Mouse (Mus musculus): Measurements from ENCODE around the gene Angel1. TPM values are rescaled to one million over a fixed set of nuclear protein-coding genes. Genes with fewer than 3 reads are reported as not detected.

Angel1 gene
- polyA plus RNA-seq, 1 experiment from 2014 or later, result 12.5 TPM

DNA sequence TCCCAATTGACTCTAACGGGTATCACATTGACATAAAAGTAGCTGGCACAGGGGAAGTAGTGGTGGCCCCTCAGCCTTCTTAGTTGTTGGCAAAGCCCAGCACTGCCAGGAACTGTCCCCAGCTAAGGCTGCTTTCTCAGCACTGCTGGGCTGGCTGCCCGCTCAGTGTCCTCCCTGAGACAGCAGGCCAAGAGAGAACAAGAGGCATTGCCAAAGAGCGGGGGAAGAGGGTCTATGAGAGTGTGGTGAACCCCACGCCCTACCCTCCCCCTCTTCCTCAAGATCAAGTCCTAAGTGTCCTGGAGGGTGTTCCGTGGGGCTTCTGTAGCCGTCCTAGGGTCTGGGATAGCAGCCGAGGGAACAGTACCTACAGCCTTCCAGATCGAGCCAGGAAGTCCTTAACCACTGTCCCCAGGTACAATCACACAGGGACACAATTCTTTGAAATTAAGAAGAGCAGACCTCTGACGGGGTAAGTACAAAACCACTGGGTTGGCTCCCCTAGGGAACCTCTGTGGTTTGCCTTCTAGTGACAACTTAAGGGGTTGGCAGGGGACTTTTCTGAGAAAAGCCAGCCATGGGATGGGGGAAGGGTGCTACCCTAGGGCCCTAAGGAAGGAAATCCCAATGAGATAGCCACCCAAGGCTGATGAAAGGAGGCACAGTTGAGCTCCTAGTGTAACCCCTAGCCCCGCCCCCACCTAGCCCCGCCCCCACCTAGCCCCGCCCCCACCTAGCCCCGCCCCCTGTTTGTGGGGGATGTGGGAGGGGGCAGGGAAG lies 39.5 kb downstream of the Angel1 start:
- ATAC-seq (ENCODE audit: low FRiP score), result no peak
- H3K36me3 ChIP-seq (ENCODE audit: control insufficient read depth, insufficient read depth, low read length), result peaks cover 12% of the 10 kb centered on the region

DNA sequence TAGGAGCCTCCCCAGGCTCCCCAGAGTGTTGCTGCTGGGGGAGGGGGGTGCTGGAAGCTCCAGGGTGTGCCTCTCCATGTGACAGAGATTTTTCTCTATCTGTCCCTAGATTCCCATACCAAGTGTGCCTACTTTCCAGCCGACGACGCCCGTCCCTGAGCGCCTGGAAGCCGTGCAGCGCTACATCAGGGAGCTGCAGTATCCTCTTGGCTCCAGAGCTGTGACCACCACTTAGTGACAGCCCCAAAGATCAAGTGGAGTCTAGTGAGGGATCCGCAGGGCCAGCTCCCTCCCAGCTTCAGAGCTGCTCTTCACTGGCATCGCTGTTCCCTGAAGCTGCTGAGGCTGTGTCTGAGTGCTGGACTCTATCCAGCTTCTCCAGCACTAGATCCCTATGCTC lies 41.0 kb downstream of the Angel1 start:
- no peak overlapping the region for H3K27ac ChIP-seq (ENCODE audit: low read depth, low read length)
- H3K9ac ChIP-seq (ENCODE audit: low read length), result no peak overlapping the region
- H3K4me3 ChIP-seq (ENCODE audit: low read depth, low read length), result no peak overlapping the region
- 74% methylated on average over 9 of the region's 9 CpGs for WGBS
- H3K9me3 ChIP-seq (ENCODE audit: control insufficient read depth, low read length), result no peaks in the 10 kb centered on the region
- DNase-seq (ENCODE audit: low spot score, missing footprints), result no peak
- H3K27me3 ChIP-seq (ENCODE audit: control insufficient read depth, insufficient read depth, low read length), result no peaks in the 10 kb centered on the region
- H3K4me1 ChIP-seq (ENCODE audit: control insufficient read depth, insufficient read depth, low read length), result peaks cover 11% of the 10 kb centered on the region
- ATAC-seq (ENCODE audit: low FRiP score), result no peak
- no peak overlapping the region for H3K4me2 ChIP-seq
- H3K36me3 ChIP-seq (ENCODE audit: control insufficient read depth, insufficient read depth, low read length), result peaks cover 11% of the 10 kb centered on the region

More for the DNA sequence above, 39.5 kb downstream of the Angel1 start:
- 59% methylated on average over 13 of the region's 13 CpGs for WGBS
- Histone ChIP-seq H3K4me2 (no peak overlapping the region), H3K4me3 (ENCODE audit: low read depth, low read length) (no peak overlapping the region), H3K9ac (ENCODE audit: low read length) (no peak overlapping the region), H3K9me3 (ENCODE audit: control insufficient read depth, low read length) (no peaks in the 10 kb centered on the region), H3K27me3 (ENCODE audit: control insufficient read depth, insufficient read depth, low read length) (no peaks in the 10 kb centered on the region), H3K27ac (ENCODE audit: low read depth, low read length) (no peak overlapping the region), H3K4me1 (ENCODE audit: control insufficient read depth, insufficient read depth, low read length) (peaks cover 2% of the 10 kb centered on the region; the same call in 1 of the 2 replicates)
- DNase-seq (ENCODE audit: low spot score, missing footprints), result no peak

DNA sequence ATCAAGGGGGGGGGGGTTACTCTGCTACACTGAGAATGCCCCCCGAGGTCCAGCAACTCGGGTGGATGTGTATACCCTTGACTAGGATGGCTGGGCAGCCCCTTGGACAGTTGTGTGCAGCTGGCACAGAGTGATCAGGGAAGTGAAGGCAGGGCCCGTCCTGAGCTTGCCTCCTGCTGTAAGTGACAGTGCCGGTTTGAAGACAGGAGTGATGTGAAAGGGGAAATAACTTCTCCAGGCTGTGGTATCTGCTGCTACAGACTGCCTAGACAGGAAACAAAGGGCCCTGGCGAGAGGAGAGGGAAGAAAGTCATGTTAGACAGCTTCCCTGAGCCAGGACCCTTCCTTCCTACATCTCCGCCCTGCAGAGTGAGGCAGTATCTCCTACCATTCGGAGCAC lies 42.6 kb downstream of the Angel1 start:
- 79% methylated on average over 7 of the region's 7 CpGs for WGBS
- peaks cover 15% of the 10 kb centered on the region for H3K4me1 ChIP-seq (ENCODE audit: control insufficient read depth, insufficient read depth, low read length)
- ATAC-seq (ENCODE audit: low FRiP score) (no peak), DNase-seq (ENCODE audit: low spot score, missing footprints) (peak; percentile 70)
- no peak overlapping the region for H3K27ac ChIP-seq (ENCODE audit: low read depth, low read length)
- no peaks in the 10 kb centered on the region for H3K9me3 ChIP-seq (ENCODE audit: control insufficient read depth, low read length)
- H3K36me3 ChIP-seq (ENCODE audit: control insufficient read depth, insufficient read depth, low read length), result peaks cover 11% of the 10 kb centered on the region
- no peak overlapping the region for H3K9ac ChIP-seq (ENCODE audit: low read length)
- no peaks in the 10 kb centered on the region for H3K27me3 ChIP-seq (ENCODE audit: control insufficient read depth, insufficient read depth, low read length)
- H3K4me3 ChIP-seq (ENCODE audit: low read depth, low read length), result no peak overlapping the region
- H3K4me2 ChIP-seq, result no peak overlapping the region

DNA sequence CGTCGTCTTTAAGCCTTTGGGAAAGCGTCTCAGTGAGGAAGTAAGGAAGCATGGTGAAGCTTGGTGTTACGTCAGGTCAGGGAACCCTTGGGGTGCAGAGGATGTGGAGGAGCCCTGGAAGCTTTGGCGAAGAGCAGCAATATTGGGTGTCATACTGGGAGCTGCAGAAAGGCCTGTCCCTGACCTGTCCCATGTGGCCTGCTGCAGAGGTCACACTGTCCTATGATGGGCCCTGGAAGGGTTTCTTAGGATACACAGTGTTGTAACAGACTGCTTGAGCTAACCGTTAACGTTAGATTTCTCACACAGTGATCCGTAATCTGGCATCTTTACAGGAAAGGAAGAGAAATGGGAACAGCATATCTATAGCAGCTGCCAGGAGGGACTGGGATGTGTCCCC lies 44.1 kb downstream of the Angel1 start:
- Histone ChIP-seq H3K9ac (ENCODE audit: low read length) (no peak overlapping the region), H3K27me3 (ENCODE audit: control insufficient read depth, insufficient read depth, low read length) (no peaks in the 10 kb centered on the region), H3K4me1 (ENCODE audit: control insufficient read depth, insufficient read depth, low read length) (peaks cover 18% of the 10 kb centered on the region), H3K4me3 (ENCODE audit: low read depth, low read length) (no peak overlapping the region), H3K9me3 (ENCODE audit: control insufficient read depth, low read length) (no peaks in the 10 kb centered on the region), H3K4me2 (no peak overlapping the region), H3K36me3 (ENCODE audit: control insufficient read depth, insufficient read depth, low read length) (peaks cover 5% of the 10 kb centered on the region), H3K27ac (ENCODE audit: low read depth, low read length) (no peak overlapping the region)
- no peak for ATAC-seq (ENCODE audit: low FRiP score)
- whole genome bisulfite sequencing, result 81% methylated on average over 8 of the region's 8 CpGs
- DNase-seq (ENCODE audit: low spot score, missing footprints), result peak; percentile 75

DNA sequence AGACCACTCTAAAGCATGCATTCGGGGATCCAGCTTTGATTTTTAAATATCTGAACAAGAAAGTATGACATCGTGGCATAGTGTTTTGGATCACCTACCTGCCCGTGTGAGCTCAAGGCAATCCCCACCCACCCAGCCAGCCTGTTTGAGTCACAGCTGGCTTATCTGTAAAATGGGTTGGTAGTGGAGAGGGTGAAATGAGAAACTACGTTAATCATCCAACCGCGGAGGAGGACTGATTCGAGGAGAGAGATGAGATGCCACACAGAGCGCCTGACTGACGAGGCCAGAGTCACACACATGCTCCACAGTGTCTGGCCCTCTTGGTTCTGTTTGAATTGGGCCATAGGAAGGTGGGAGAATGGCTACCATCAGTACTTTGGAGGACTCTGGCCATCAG lies 44.6 kb downstream of the Angel1 start:
- ATAC-seq (ENCODE audit: low FRiP score) (no peak), DNase-seq (ENCODE audit: low spot score, missing footprints) (peak; percentile 80)
- peak overlapping the region; percentile 17; the same call in 1 of the 2 replicates for H3K4me2 ChIP-seq
- H3K9ac ChIP-seq (ENCODE audit: low read length), result no peak overlapping the region
- WGBS, result 86% methylated on average over 9 of the region's 9 CpGs
- no peaks in the 10 kb centered on the region for H3K27me3 ChIP-seq (ENCODE audit: control insufficient read depth, insufficient read depth, low read length)
- H3K36me3 ChIP-seq (ENCODE audit: control insufficient read depth, insufficient read depth, low read length), result peaks cover 3% of the 10 kb centered on the region
- peaks cover 18% of the 10 kb centered on the region for H3K4me1 ChIP-seq (ENCODE audit: control insufficient read depth, insufficient read depth, low read length)
- H3K27ac ChIP-seq (ENCODE audit: low read depth, low read length), result no peak overlapping the region
- no peak overlapping the region for H3K4me3 ChIP-seq (ENCODE audit: low read depth, low read length)
- H3K9me3 ChIP-seq (ENCODE audit: control insufficient read depth, low read length), result no peaks in the 10 kb centered on the region

DNA sequence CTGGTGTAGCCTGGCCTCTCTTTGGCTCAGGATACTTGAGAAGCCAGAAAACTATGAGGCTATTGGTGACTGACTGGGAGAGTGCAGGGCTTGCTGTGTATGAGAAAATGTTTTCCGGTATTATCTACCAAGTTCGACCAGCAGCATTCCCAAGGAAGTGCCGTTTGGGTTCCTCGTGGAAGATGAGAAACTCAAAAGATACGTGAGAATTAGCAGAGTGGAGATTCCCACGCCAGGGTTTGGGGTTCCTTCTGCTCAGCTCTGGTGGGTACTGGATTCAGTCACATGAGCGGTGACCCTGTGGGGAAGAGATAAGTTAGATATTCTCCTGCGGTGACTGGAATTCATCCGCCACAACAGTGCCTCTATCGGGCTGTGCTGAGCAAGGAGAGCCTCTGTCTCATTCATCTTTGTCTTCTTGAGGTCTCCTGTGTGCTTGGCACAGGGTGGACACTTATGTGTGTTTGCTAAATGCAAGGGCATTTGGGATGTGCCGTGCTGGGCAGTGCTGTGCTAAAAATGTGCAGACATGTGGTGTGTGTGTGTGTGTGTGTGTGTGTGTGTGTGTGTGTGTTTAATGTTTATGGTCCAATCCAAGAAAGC lies 45.6 kb downstream of the Angel1 start:
- H3K27me3 ChIP-seq (ENCODE audit: control insufficient read depth, insufficient read depth, low read length), result no peaks in the 10 kb centered on the region
- peak overlapping the region; percentile 55 for H3K4me3 ChIP-seq (ENCODE audit: low read depth, low read length)
- peaks cover 18% of the 10 kb centered on the region for H3K4me1 ChIP-seq (ENCODE audit: control insufficient read depth, insufficient read depth, low read length)
- peak overlapping the region; percentile 75 for H3K4me2 ChIP-seq
- H3K9ac ChIP-seq (ENCODE audit: low read length), result peak overlapping the region; percentile 92
- H3K36me3 ChIP-seq (ENCODE audit: control insufficient read depth, insufficient read depth, low read length), result no peaks in the 10 kb centered on the region
- no peak for ATAC-seq (ENCODE audit: low FRiP score)
- 64% methylated on average over 11 of the region's 11 CpGs for WGBS
- no peaks in the 10 kb centered on the region for H3K9me3 ChIP-seq (ENCODE audit: control insufficient read depth, low read length)
- no peak overlapping the region; the same call in 1 of the 2 replicates for H3K27ac ChIP-seq (ENCODE audit: low read depth, low read length)
- peak; percentile 91 for DNase-seq (ENCODE audit: low spot score, missing footprints)

DNA sequence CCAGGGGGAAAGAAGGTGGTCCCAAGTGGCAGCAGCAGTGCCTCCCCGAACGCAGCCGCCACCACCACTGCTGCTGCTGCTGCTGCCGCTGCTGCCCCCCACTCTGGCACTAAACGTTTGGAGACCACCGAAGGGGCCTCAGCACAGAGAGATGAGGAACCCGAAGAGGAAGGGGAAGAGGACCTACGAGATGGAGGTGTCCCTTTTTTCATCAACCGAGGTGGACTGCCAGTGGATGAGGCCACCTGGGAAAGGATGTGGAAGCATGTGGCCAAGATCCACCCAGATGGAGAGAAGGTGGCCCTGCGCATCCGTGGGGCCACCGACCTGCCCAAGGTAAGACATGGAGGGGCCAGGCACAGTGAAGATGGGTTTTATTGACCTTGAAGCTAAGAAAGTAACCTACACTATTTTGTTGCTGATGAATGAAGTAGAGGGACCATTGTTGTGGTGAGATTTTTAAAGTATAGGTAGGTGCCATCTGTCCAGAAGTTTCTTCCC lies 46.2 kb downstream of the Angel1 start:
- 43% methylated on average over 12 of the region's 12 CpGs for WGBS
- no peaks in the 10 kb centered on the region for H3K9me3 ChIP-seq (ENCODE audit: control insufficient read depth, low read length)

DNA sequence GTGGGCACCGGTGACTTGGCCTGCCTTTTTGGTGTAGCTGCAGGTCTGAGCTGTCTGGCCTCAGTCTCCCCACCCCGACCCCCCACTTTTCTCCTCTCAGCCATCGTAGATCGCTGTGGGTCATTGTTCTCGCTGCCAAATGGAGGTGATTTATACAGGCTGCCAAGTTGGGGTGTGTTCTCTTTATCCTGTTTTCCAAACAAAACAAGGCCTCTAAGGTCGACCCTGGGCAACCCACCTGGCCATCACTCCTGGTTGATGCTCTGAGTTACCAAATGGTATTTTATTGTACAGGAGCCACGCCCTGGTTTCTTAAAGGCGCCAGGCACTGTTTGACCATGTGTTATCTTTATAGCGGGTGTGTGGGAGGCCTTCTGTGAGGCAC lies 46.7 kb downstream of the Angel1 start:
- Histone ChIP-seq H3K9ac (ENCODE audit: low read length) (peak overlapping the region; percentile 92), H3K27me3 (ENCODE audit: control insufficient read depth, insufficient read depth, low read length) (no peaks in the 10 kb centered on the region), H3K4me3 (ENCODE audit: low read depth, low read length) (peak overlapping the region; percentile 55), H3K4me2 (peak overlapping the region; percentile 75), H3K36me3 (ENCODE audit: control insufficient read depth, insufficient read depth, low read length) (no peaks in the 10 kb centered on the region), H3K27ac (ENCODE audit: low read depth, low read length) (peak overlapping the region; percentile 91), H3K4me1 (ENCODE audit: control insufficient read depth, insufficient read depth, low read length) (peaks cover 18% of the 10 kb centered on the region), H3K9me3 (ENCODE audit: control insufficient read depth, low read length) (no peaks in the 10 kb centered on the region)
- 11% methylated on average over 9 of the region's 9 CpGs for WGBS
- peak; percentile 25; the same call in 1 of the 2 replicates for ATAC-seq (ENCODE audit: low FRiP score)
- peak; percentile 92 for DNase-seq (ENCODE audit: low spot score, missing footprints)

More for the DNA sequence above, 46.2 kb downstream of the Angel1 start:
- peak overlapping the region; percentile 75 for H3K4me2 ChIP-seq
- peak overlapping the region; percentile 92 for H3K9ac ChIP-seq (ENCODE audit: low read length)
- DNase-seq (ENCODE audit: low spot score, missing footprints) (peak; percentile 83), ATAC-seq (ENCODE audit: low FRiP score) (no peak)
- no peaks in the 10 kb centered on the region for H3K36me3 ChIP-seq (ENCODE audit: control insufficient read depth, insufficient read depth, low read length)
- no peak overlapping the region; the same call in 1 of the 2 replicates for H3K27ac ChIP-seq (ENCODE audit: low read depth, low read length)
- peak overlapping the region; percentile 55 for H3K4me3 ChIP-seq (ENCODE audit: low read depth, low read length)
- no peaks in the 10 kb centered on the region for H3K27me3 ChIP-seq (ENCODE audit: control insufficient read depth, insufficient read depth, low read length)
- peaks cover 18% of the 10 kb centered on the region for H3K4me1 ChIP-seq (ENCODE audit: control insufficient read depth, insufficient read depth, low read length)

Data from midbrain, embryonic 11.5 days (tissue).